In the genomic region with DNA sequence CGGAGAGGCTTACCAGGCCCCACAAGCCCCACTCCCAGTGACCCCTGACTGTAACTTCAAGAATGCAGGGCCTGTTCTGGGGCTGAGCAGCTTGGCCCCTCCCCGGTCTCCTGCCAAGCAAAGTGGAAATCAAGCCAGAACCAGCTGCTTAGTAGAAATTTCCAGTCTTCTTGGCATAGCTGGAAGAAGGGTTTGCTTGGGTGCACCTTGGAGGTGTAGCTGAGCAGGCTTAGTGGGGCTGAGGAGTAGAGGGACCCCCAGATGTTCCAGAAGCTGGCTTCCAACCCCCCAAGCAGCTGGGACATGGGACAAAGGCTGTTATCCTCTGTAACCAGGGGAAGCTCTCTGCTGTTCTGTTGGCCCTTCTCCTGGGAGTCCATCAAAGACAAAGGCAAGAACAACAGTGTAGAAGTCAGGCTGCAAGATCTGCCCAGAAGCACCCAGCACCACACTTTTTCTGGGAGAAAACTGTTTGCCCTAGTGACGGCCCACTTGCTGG, we compare ENCODE assay signal across 8 mouse cellular contexts.
A peak's percentile ranks its signal among the peaks of the same experiment; 100 is the strongest.
DNase-seq lines count a peak whose midpoint lies in the region; ATAC-seq and TF ChIP-seq lines count a peak whose summit lies in the region.

No protein-coding gene starts in this region.

- no peak overlapping the region for H3K4me2 ChIP-seq in heart, postnatal 0 days (ENCODE audit: low read depth, low read length)
- 0 out of 2 replicates have a peak overlapping the region, but pooled peaks have one; percentile 7 for H3K4me2 ChIP-seq in limb, embryonic 13.5 days (replicated peaks)
- H3K4me2 ChIP-seq in stomach, embryonic 15.5 days = no peak overlapping the region

- peaks cover 30% of the 10 kb centered on the region for H3K4me1 ChIP-seq in heart, postnatal 0 days (ENCODE audit: control insufficient read depth, insufficient read depth)
- H3K4me1 ChIP-seq in limb, embryonic 13.5 days = peaks cover 71% of the 10 kb centered on the region
- H3K4me1 ChIP-seq in stomach, embryonic 15.5 days = peaks cover 64% of the 10 kb centered on the region
- peaks cover 32% of the 10 kb centered on the region for H3K4me1 ChIP-seq in thymus, adult 2 months (replicated peaks; ENCODE audit: control insufficient read depth, insufficient read depth, low read length)

- H3K36me3 ChIP-seq in heart, postnatal 0 days (replicated peaks; ENCODE audit: control insufficient read depth, insufficient read depth, low read length) = no peaks in the 10 kb centered on the region
- no peaks in the 10 kb centered on the region for H3K36me3 ChIP-seq in limb, embryonic 13.5 days
- no peaks in the 10 kb centered on the region for H3K36me3 ChIP-seq in stomach, embryonic 15.5 days
- H3K36me3 ChIP-seq in thymus, adult 2 months (ENCODE audit: control insufficient read depth, insufficient read depth, low read length) = no peaks in the 10 kb centered on the region

- peak overlapping the region; percentile 98 for H3K27ac ChIP-seq in heart, postnatal 0 days (ENCODE audit: low read depth)
- H3K27ac ChIP-seq in limb, embryonic 13.5 days = peak overlapping the region; percentile 100
- H3K27ac ChIP-seq in stomach, embryonic 15.5 days = peak overlapping the region; percentile 100
- H3K27ac ChIP-seq in thymus, adult 2 months (ENCODE audit: control insufficient read depth, insufficient read depth, low read length) = no peak overlapping the region

- H3K9ac ChIP-seq in heart, postnatal 0 days (replicated peaks; ENCODE audit: low read depth, low read length) = no peak overlapping the region
- 0 out of 2 replicates have a peak overlapping the region, but pooled peaks have one; percentile 25 for H3K9ac ChIP-seq in limb, embryonic 13.5 days
- H3K9ac ChIP-seq in stomach, embryonic 15.5 days = no peak overlapping the region

- no peak for TF ChIP-seq CTCF in heart, postnatal 0 days (IDR thresholded peaks at IDR 0.05; ENCODE audit: low read depth)
- no peak for TF ChIP-seq CTCF in thymus, adult 2 months (IDR thresholded peaks at IDR 0.05; ENCODE audit: borderline replicate concordance, control insufficient read depth, extremely low read depth, insufficient read depth, low read length, poor library complexity)

- ATAC-seq in heart, postnatal 0 days (ENCODE audit: insufficient read depth, low read depth) = no peak
- ATAC-seq in limb, embryonic 13.5 days (ENCODE audit: low FRiP score, low read depth) = no peak
- no peak for ATAC-seq in stomach, embryonic 15.5 days (ENCODE audit: insufficient read depth, low FRiP score, low read depth)

- WGBS in heart, postnatal 0 days = 65% methylated on average over 3 of the region's 3 CpGs
- 44% methylated on average over 3 of the region's 3 CpGs for WGBS in limb, embryonic 13.5 days
- 52% methylated on average over 3 of the region's 3 CpGs for WGBS in stomach, embryonic 15.5 days
- 92% methylated on average over 3 of the region's 3 CpGs for WGBS in thymus, adult 2 months

- TF ChIP-seq EP300 in heart, postnatal 0 days (IDR thresholded peaks at IDR 0.05; ENCODE audit: low read depth) = no peak

- no peak overlapping the region for H3K4me3 ChIP-seq in heart, postnatal 0 days (ENCODE audit: low read depth, low read length)
- no peak overlapping the region for H3K4me3 ChIP-seq in limb, embryonic 13.5 days
- H3K4me3 ChIP-seq in stomach, embryonic 15.5 days (replicated peaks) = no peak overlapping the region
- H3K4me3 ChIP-seq in thymus, adult 2 months (ENCODE audit: control insufficient read depth, insufficient read depth, low read length) = no peak overlapping the region

- H3K9me3 ChIP-seq in heart, postnatal 0 days (replicated peaks; ENCODE audit: control insufficient read depth, low read length) = no peaks in the 10 kb centered on the region
- H3K9me3 ChIP-seq in limb, embryonic 13.5 days = no peaks in the 10 kb centered on the region
- no peaks in the 10 kb centered on the region for H3K9me3 ChIP-seq in stomach, embryonic 15.5 days

- no peak for TF ChIP-seq POLR2A in thymus, adult 2 months (IDR thresholded peaks at IDR 0.05; ENCODE audit: control insufficient read depth, extremely low read depth, insufficient read depth, low read length, poor library complexity)

- H3K27me3 ChIP-seq in heart, postnatal 0 days (ENCODE audit: control insufficient read depth, insufficient read depth, low read length) = no peaks in the 10 kb centered on the region
- H3K27me3 ChIP-seq in limb, embryonic 13.5 days = no peaks in the 10 kb centered on the region
- H3K27me3 ChIP-seq in stomach, embryonic 15.5 days (replicated peaks) = no peaks in the 10 kb centered on the region
- no peaks in the 10 kb centered on the region for H3K27me3 ChIP-seq in thymus, adult 2 months (ENCODE audit: control insufficient read depth, insufficient read depth, low read length)

- DNase-seq in cerebellum, adult 9-11 months = peak; percentile 59
- no peak for DNase-seq in cerebellum, adult 9-10 months
- peak; percentile 74 for DNase-seq in adipocyte (ENCODE audit: low spot score)
- DNase-seq in heart, postnatal 0 days (ENCODE audit: low spot score) = no peak
- no peak for DNase-seq in spleen, postnatal 14 days (ENCODE audit: low spot score in 2 of 2)
- DNase-seq in thymus, adult 2 months = no peak

Comparison
In these comparisons a context has a peak if more than half of its experiments do, and no peak if none do; other contexts are left out.
1. DNase-seq: peak in cerebellum, adult 9-11 months (single experiment) and adipocyte (single experiment); none in cerebellum, adult 9-10 months (single experiment), heart, postnatal 0 days (single experiment), spleen, postnatal 14 days (0 of 2) and thymus, adult 2 months (single experiment).